In the genomic region with DNA sequence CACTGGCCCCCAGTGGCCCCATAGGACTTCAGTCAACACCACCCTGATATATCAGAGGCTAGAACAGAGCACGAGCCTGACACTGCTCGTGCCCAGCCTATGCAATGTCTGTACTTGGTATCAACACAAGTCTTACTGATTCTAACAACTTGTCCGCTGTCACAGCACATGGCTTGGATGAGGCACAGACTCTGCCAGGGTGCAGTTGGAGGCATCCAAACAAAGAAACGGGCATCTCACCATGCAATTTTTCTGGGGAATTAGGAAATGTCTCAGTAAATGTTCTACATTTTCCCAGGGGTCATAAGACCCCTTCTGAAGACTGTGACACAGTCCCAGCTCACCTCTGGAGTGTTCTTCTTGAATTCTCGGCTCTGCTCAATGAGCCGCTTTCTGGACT, we compare ENCODE assay signal across 15 mouse cellular contexts.
DNase-seq lines count a peak whose midpoint lies in the region; TF ChIP-seq lines count a peak whose summit lies in the region.
"Had no signal": no experiment of that assay in that cellular context is flagged by ENCODE, and none has a peak within 500 bp of the region (broad histone marks: within the 10 kb centered on the region; RNA-seq: fewer than 3 reads in every experiment).

No protein-coding gene starts in this region.

- peaks cover 60% of the 10 kb centered on the region for H3K4me1 ChIP-seq in cerebellum, adult 2 months (ENCODE audit: control insufficient read depth, insufficient read depth, low read length)

- H3K4me3 ChIP-seq in cerebellum, adult 2 months (replicated peaks; ENCODE audit: insufficient read depth, low read depth, low read length): no peak overlapping the region

- 46% methylated on average over 6 of the region's 6 CpGs for WGBS in cerebellum, adult 2 months

- peak overlapping the region; percentile 84 for H3K27ac ChIP-seq in cerebellum, adult 2 months (ENCODE audit: insufficient read depth, low read length)

- TF ChIP-seq POLR2A in cerebellum, adult 2 months (IDR thresholded peaks at IDR 0.05; ENCODE audit: borderline replicate concordance, insufficient read depth, low read length): no peak

- H3K27me3 ChIP-seq in cerebellum, adult 2 months (ENCODE audit: control insufficient read depth, insufficient read depth, low read length): no peaks in the 10 kb centered on the region
- H3K27me3 ChIP-seq: CH12.LX, Patski had no signal

- TF ChIP-seq CTCF in cerebellum, adult 2 months (IDR thresholded peaks at IDR 0.05; ENCODE audit: borderline replicate concordance, insufficient read depth, low read depth, low read length): no peak

- peak in 1 of 2 experiments; percentile 46 for DNase-seq in cerebellum, adult 2 months
- DNase-seq in cerebellum, adult 11 months: no peak
- peak; percentile 52 for DNase-seq in cerebellum, adult 9-11 months
- no peak for DNase-seq in cerebellum, adult 18-20 months
- DNase-seq: adrenal gland, adult 2 months; adrenal gland, adult 8-10 months; adrenal gland, postnatal 10 days; adrenal gland, postnatal 14 days; adrenal gland, postnatal 25 days; adrenal gland, postnatal 36 days; B cell, adult 2 months; cerebellum, adult 11-12 months; cerebellum, adult 8-10 months had no signal
